Mouse (Mus musculus) urinary bladder, postnatal 10 days (tissue): ENCODE data around the gene Nfix.

Experiments used
- DNase-seq: peaks from one replicate; pipeline ENCODE4 v3.0.0; 2022; ENCODE audit warnings: low spot score

Nfix gene

GRCm38 (mm10) chr8:84799999-84800831, at the start of gene Nfix:
Nfix (minus strand) TSS chr8:84800344.
- DNase-seq = no peak

GRCm38 (mm10) chr8:84847684-84848435, 47.7 kb upstream of the Nfix start:
- DNase-seq = no peak

DNA sequence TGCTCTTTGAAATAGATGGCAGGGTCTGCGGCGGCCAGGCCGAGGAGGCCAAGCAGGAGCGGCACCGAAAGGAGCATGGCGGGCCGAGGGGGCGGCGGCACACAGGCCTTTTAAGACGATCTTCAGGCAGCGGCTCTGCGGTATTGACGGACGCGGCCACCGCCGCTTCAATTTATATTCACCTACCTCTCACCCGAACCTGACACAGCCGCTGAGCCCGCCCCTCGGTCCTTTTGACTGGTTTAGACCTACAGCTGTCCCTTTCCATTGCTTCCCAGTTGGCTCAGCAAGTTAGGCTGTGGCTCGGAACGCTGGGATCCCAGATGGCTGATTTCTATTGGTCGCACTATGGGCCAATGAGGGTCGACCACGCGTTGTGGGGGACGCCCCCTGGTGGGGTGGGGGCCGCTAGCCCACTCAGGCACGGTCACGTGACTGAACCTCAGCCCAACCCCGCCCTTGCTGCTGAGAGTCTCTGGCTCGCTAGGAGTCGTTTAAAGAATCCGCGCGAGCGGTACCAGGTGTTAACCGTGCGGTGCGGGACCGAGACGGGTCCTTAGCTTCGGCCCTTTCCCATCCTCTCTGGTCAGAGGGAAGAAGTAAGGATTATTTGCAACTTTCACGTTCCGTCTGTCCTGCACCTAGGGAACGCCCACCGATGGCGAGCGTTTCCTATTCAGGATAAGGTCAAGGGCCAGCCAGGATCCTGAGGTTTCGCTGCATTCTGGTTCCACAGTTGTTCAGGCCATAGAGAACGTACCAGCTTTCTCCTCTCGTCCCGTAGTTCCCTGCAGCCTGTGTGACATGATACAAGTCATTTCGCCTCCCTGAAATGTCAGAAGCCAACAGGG, 46.8 kb upstream of the Nfix start, which contains the start of gene Calr:
Gene Calr (minus strand): TSS at position 213 of the 851 bp plus-strand sequence.
- DNase-seq = peak; percentile 97

GRCm38 (mm10) chr8:84846094-84846721, 46.1 kb upstream of the Nfix start:
- no peak for DNase-seq

DNA sequence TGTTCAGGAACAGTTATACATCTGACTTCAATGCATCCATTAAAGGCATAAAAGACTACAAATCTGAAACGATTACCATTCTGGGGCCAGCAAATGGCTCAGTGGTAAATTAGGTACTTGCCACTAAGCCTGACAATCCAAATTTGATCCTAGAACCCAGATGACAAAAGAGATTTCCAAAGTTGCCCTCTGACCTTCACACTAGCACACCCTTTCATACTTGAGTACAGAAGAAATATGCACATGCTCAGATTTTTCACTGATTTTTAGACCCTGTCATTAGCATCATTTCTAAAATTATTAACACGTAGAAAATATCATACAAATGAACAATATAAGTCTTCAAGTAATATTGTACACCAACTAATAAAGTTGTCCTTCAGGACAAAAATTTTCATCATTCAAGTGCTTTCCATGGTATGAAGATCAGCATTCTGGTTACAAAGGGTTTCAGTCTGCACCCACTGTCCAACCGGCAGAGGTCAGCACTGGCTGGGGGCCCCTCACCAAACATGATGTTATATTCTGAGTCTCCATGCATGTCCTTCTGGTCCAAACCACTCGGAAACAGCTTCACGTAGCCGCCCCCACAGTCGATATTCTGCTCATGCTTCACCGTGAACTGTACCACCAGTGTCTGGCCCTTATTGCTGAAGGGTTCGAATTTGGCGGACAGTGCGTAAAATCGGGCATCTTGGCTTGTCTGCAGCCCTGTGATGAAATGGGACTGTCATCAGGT, 45.4 kb upstream of the Nfix start:
- no peak for DNase-seq

DNA sequence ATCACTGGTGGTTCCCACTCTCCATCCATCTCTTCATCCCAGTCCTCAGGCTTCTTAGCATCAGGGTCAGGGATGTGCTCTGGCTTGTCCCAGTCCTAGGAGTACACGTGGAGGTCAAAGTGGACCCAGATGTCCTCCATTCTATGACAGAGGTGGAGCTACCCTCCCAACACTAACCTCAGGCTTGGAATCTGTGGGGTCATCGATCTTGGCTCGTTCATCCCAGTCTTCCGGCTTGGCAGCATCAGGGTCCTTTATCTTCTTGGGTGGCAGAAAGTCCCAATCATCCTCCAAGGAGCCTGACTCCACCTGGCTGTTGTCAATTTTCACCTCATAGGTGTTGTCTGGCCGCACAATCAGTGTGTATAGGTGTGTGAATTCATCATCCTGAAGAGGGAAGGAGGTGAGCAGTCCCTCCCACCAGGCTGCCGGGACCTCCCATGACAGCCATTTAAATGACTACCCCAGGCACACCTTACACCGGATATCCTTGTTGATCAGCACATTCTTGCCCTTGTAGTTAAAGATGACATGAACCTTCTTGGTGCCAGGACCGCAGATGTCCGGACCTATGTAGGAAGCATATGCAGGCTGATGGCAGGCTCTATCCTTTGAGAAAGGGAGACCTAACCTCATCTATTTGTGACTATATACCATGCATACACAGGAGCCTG, 44.4 kb upstream of the Nfix start:
- no peak for DNase-seq

- no peak for DNase-seq
Observed at GRCm38 (mm10) chr8:84841514-84841913, 41.4 kb upstream of the Nfix start.

DNA sequence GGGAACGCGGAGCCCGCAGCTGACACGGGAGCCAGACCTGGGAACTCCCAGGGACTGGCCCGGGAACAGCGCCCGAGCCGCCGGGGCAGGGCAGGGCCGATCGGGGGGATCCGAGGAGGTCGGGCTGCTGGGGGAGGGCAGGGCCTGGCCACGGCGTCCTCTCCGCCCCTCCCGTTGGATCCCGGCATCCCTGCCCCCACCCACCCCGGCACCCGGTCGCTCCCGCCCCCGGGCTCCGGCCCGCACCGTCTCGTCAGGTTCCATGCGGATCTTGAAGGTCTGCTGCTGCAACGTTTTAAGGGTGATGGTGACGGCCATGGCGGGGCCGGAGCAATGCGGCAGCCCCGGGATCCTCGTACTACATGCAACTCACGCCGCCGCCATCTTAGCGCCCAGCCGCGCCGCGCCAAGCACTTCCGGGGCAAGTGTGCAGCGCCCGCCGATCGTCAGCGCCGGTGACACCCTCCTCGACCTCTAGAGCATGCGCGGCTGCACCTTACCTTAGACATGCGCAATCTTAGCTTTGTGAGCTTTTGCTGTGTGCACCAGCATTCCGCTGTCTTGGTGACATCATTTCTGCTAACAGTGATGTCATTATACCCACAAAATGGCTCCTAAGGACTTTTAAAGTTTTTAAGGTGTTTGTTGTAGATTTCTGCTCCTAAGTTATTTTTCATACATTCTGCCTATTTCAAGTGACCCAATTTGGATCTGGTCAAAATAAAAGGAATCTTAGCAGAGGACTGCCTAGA, 40.3 kb upstream of the Nfix start, which contains the start of gene Rad23a:
Gene Rad23a (minus strand): TSS at position 418 of the 752 bp plus-strand sequence.
- peak; percentile 72 for DNase-seq

DNA sequence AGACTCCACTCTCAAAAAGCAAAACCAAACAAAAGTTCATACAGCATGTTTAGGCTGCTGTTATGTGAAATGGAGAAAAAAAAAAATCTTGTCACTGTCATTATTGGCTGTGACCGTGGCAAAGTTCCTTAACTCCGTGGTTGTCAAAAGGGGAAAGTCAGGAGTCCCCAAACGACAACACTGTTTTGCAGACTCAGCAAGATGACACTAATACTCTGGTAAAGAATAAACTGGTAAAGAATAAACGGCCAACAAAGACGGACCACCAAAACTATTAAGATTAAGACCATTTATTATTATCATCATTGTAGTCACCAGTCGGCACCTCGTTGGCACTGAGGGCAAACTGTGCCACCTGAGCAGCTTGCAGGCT, 39.7 kb upstream of the Nfix start:
- no peak for DNase-seq

DNA sequence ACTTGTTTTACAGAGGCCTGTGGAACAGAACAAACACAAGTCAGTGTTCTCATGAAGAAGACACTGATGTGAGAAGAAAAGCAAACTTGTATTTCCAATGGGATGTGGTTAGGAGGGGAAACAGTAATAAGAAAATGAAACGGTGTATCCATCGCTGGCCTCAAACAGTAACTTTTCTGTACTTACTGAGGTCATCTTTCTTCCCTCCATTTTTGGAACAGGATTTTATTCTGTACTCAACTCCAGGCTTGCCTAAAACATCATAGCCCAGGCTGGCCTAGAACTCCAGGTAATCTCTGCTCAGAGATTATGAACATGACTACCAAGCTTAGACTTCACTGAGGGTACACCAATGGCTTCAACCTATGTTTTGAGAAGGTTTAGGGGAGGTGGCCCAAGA, 39.3 kb upstream of the Nfix start:
- DNase-seq = no peak

GRCm38 (mm10) chr8:84838513-84838912, 38.4 kb upstream of the Nfix start:
- no peak for DNase-seq

- no peak for DNase-seq
Observed at GRCm38 (mm10) chr8:84837912-84838470, 37.8 kb upstream of the Nfix start.

DNA sequence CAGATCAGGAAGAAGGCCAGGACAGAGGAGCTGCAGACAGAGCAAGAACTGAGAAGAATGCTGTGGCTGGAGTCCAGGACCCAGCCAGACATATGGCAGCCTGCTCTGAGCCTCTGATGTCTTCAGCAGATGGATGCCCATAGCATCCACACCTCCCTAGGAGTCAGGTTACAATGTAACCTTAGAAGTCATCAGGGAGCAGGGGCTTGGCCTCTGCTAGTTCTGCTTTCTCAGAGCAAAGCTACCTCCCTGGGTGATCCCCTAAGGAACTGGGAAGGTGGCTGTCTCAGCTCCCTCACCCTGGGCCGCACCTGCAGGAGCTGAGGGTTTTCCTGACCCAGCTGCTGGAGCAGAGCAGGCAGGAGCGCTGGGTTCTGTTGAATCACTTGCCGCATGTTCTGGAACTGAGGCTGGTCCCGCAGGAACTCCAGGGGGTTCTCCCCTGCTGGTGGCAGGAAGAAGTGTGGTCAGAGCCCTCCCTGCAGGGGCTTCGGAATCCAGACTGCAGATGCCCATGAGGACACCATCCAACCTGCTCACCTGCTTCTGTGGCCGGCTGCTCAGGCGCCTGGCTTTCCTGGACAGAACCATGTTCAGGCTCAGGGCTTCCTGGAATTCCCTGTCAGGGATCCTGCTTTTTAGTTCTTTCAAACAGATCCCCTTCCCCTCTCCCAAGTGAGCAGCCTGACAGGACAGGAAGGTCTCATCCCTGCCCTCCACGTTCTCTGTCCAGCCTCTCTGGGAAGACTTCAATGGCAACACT, 37.2 kb upstream of the Nfix start:
- no peak for DNase-seq

DNA sequence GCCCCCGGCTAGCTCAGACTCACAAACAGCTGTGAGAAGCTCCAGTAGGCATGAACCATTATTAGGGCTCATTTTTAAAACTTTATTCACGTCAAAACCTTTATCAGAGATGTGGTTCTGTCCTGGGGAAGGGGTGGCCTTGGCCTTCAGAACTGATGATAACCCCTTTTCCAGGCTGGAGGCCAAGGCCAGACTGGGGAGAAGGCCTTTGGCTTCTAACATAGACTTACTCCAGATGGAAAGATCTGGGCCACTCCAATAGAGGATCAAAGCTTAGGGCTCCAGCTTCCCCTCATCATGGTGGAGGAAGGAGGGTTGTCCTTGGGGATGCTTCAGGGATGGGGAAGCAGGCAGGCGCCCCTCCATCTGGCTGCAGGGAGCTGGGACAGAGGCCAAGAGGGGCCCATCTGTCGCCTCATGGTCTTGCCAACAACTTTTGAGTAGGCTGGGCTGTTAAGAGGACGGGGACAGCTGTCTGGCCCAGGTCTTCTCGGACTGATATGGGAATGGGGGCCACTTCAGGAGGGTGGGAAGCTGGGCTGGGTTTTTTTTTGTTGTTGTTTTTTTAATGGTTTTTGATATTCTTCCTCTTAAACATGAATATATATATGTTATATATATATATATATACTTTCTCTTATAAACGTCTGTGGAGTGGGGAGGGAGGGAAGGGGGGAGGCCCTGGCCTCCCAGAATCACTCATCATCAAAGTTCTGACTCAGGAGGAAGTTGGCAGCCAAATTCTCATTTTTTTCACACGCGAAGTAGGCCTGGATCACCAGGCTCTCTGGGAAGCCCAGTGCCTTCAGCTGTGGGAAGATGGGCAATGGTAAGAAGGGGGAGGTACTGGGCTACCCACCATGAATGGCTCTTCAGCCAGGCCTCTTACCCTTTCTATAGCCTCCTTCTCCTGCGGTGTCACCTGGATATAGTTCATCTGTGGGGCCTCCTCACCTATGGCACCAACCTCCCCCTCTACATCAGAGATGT, 35.0 kb upstream of the Nfix start:
- no peak for DNase-seq

- DNase-seq = no peak
Observed at GRCm38 (mm10) chr8:84834002-84834865, 34.1 kb upstream of the Nfix start.
